Mouse (Mus musculus): ENCODE measurements around the gene Iapp.

DNA sequence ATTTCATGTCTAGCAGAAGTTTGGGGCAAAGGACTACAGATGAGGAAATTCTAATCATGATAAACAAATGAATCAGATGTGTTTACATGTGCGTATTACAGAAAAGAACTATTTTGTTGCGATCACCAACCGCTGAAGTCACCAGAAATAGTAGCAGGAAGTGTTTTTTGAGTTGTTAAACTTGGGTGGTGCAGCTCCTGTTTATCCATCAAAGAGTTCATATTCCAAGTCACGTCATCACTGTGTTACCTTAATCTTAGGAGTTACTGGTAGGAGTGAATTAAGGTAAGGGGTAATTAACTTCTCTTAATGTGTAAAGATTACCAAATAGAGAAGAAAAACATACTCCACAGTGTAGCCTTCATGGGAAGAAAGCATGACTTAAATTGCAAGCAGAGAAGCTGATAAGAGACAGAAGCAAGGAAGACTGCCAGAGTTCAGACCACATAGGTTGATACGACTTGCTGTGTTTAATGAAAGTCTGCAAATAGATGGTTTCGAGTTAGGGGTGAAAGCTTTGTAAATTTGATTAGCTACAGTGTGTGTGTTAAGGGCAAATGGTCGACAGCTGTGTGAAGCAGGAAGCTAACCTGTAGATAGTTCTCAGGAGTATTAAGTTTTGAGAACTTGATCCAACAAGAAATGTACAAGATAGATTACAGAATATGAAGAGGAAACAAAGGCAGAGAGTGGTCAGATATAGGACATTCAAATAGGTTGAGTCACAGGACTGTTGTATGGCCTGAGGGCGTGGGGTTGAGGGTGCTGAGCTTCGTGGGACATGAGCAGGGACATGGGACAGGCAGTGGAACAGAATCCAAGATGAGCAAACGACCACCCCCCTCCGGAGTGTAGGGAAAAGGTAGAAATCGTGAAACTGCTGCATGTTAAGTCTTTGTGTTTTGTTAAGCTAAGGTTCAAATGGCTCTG is 48.2 kb downstream of the Iapp start:
- TF ChIP-seq FLI1 (IDR thresholded peaks at IDR 0.05; ENCODE audit: low read length) (no peak), GATA1 (IDR thresholded peaks at IDR 0.05; ENCODE audit: borderline replicate concordance, low read length) (no peak)
